Mouse (Mus musculus): Measurements from ENCODE around the gene Zkscan7.

- no peak for TF ChIP-seq POLR2A (IDR thresholded peaks at IDR 0.05; ENCODE audit: borderline replicate concordance, low read depth, low read length)
- TF ChIP-seq CTCF (IDR thresholded peaks at IDR 0.05; ENCODE audit: low read depth, low read length), result no peak
These were observed 19.3 kb upstream of the Zkscan7 start for GRCm38 (mm10) chr9:122866192-122866591.
